Mouse (Mus musculus): Measurements from ENCODE around the gene Gps2. TPM values are rescaled to one million over a fixed set of nuclear protein-coding genes. Genes with fewer than 3 reads are reported as not detected.
"Not testable (repeated sequence)": the region's sequence is repeated elsewhere in the genome, so short reads cannot be mapped to it uniquely, and the experiment has no call there.

Gps2 gene
- polyA plus RNA-seq, 1 experiment from 2014 or later: 90.1 TPM

DNA sequence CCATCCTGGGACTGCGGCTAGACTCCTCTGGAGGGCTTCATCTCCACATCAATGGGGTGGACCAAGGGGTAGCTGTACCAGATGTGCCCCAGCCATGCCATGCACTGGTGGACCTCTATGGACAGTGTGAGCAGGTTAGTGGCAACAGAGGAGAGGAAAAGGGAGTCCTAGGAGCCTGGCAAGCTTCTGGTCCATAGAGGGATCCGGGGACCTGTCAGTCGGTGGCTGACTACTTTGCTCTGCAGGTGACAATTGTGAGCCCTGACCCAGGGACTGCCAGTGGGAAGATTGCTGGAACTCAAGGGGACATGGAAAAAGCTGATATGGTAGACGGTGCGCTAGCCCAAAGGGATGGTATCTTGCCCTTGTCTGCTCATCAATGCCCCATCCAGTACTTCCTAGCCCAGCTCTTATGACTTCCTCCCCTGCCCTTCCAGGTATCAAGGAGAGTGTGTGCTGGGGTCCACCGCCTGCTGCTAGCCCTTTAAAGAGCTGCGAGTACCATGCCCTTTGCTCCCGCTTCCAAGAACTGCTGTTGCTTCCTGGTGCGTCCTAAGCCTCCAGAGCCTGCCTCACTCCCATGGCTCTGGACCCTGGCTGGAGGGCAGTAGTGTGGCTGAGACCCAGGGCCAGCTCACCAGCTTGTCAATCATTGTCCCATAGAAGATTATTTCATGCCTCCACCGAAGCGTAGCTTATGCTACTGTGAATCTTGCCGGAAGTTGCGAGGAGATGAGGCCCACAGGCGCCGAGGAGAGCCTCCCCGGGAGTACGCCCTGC is 2.7 kb upstream of the Gps2 start:
- Histone ChIP-seq H3K9me3 (no peaks in the 10 kb centered on the region), H3K4me3 (no peak overlapping the region), H3K9ac (no peak overlapping the region), H3K27ac (no peak overlapping the region), H3K4me2 (replicated peaks) (no peak overlapping the region), H3K4me1 (peaks cover 22% of the 10 kb centered on the region), H3K36me3 (peaks cover 88% of the 10 kb centered on the region), H3K27me3 (no peaks in the 10 kb centered on the region)
- no peak for ATAC-seq (ENCODE audit: low FRiP score, low read depth)
- 91% methylated on average over 17 of the region's 17 CpGs for WGBS

DNA sequence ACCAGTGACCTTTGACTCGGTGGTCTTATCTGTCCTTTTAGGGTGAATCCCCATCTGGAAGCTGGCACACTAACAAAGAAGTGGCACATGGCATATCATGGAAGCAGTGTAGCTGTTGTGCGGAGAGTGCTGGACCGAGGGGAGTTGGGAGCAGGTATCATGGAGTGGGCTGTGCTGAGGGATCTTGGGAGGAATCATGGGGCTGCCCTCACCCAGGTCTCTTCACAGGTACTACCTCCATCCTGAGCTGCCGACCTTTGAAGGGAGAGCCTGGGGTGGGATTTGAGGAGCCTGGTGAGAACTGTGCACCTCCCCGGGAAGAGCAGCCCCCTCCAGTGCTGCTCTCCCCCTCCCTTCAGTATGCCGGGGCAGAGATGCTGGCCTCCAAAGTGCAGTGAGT is 2.0 kb upstream of the Gps2 start:
- Histone ChIP-seq H3K9me3 (no peaks in the 10 kb centered on the region), H3K36me3 (peaks cover 88% of the 10 kb centered on the region), H3K4me2 (replicated peaks) (no peak overlapping the region), H3K27me3 (no peaks in the 10 kb centered on the region), H3K4me1 (peaks cover 27% of the 10 kb centered on the region), H3K4me3 (no peak overlapping the region), H3K27ac (no peak overlapping the region), H3K9ac (no peak overlapping the region)
- ATAC-seq (ENCODE audit: low FRiP score, low read depth): no peak
- 98% methylated on average over 6 of the region's 6 CpGs for WGBS

DNA sequence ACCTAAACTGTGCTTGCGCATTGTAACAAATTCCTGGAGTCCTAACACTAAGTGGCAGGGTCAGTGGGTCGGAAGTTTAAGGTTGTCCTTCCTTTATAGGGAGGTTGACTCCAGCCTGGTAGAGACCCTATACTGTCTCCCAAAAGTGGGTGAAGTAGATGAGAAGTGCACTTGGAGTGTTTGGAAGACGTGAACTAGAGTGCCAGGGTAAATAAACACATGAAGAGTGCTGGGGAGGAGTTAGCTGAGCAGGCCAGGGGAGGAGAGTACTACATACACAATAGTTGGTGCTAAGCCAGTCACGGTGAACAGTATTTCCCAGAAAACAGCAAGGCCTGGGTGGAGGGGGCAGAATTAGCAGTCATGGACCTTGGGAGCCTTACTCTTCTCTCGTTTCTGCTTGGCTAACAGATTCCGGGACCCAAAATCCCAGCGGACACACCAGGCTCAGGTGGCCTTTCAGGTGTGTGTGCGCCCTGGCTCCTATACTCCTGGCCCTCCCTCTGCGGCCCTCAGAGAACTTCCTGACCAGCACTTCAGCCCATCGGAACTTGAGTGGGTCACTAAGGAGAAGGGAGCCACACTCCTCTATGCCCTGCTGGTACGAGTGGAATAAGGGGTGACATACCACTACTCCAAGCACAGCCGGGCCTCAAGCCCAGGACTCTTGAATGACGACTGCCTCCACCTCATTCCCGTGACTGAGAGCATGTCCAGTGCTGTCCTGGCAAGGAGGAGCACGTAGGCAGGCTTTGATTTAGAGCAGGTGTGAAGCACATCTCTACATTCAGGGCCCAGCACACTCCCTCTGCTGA is 765 bp upstream of the Gps2 start:
- ATAC-seq (ENCODE audit: low FRiP score, low read depth): no peak
- 78% methylated on average over 15 of the region's 15 CpGs for WGBS
- H3K36me3 ChIP-seq: peaks cover 88% of the 10 kb centered on the region
- peaks cover 27% of the 10 kb centered on the region for H3K4me1 ChIP-seq
- H3K27me3 ChIP-seq: no peaks in the 10 kb centered on the region
- peak overlapping the region; percentile 87 for H3K4me3 ChIP-seq
- peak overlapping the region; percentile 92 for H3K9ac ChIP-seq
- peak overlapping the region; percentile 92; the same call in 1 of the 2 replicates for H3K27ac ChIP-seq
- peak overlapping the region; percentile 81 for H3K4me2 ChIP-seq (replicated peaks)
- H3K9me3 ChIP-seq: no peaks in the 10 kb centered on the region

DNA sequence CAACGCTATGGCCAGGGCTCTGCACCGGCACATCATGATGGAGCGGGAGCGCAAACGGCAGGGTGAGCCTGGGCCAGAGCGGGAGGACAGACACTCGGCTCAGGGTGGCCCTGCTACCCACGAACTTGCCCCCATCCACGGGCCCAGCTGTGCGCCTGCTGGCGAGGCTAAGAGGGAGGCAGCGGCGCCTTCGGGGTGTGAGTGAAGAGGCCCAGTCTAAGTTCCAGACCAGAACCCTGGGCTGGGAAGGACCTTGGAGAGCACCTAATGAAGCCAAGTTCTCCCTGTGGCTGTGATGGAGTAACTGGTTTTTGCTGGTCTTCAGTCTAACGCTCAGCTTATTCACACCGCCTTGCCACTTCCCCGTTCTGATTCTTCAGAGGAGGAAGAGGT is 680 bp downstream of the Gps2 start:
- Histone ChIP-seq H3K27me3 (no peaks in the 10 kb centered on the region), H3K4me1 (peaks cover 41% of the 10 kb centered on the region), H3K36me3 (peaks cover 88% of the 10 kb centered on the region), H3K27ac (peak overlapping the region; percentile 92), H3K9me3 (no peaks in the 10 kb centered on the region), H3K9ac (peak overlapping the region; percentile 92), H3K4me2 (replicated peaks) (peak overlapping the region; percentile 81), H3K4me3 (peak overlapping the region; percentile 87)
- under 1% methylated on average over 17 of the region's 17 CpGs for WGBS
- no peak for ATAC-seq (ENCODE audit: low FRiP score, low read depth)

DNA sequence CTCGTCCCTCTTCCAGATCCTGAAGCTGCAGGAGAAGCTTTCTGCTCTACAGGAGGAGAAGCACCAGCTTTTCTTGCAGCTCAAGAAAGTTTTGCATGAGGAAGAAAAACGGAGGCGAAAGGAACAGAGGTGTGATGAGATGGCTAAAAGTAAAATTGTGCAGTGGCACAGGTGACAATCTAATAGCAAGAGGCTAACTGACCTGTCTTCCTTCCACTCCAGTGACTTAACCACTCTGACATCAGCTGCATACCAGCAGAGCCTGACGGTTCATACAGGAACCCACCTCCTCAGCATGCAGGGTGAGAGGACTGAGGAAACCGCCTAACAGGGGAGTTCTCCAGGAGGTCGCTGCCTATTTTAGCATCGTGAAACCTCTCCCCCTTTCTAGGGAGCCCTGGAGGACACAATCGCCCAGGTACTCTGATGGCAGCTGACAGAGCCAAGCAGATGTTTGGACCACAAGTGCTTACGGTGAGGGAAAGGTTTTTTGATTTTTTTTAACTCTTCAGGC is 1.3 kb downstream of the Gps2 start:
- H3K36me3 ChIP-seq: peaks cover 84% of the 10 kb centered on the region

DNA sequence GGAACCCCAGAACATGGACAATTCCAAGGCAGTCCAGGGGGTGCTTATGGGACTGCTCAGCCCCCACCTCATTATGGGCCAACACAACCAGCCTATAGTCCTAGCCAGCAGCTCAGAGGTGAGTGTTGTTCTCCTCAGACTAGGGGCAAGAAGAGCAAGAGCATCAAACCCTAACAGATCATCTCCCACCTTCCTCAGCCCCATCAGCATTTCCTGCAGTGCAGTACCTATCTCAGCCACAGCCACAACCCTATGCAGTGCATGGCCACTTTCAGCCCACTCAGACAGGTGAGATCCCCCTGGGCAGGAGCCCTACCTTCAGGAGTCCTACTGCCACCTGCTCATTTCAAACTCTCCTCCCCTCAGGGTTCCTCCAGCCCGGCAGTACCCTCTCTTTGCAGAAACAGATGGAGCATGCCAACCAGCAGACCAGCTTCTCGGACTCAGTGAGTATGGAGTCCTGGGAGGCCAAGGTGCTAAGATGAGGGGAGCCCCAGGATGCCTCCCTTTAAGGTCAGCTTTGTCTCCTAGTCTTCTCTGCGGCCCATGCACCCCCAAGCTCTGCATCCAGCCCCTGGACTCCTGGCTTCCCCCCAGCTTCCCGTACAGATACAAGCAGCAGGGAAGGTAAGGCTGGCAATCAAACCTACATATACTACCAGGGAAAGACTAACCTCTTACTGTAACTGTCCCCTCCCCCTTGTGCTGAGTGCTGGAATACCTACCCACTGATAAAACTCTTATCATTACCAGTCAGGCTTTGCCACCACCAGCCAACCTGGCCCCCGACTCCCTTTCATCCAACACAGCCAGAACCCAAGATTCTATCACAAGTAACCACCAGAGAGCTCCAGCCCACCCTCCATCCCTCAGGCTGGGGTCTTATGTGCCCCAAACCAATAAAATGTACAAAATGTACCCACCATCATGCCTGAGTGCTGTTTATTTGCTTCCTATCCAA is 2.3 kb downstream of the Gps2 start:
- peaks cover 45% of the 10 kb centered on the region for H3K4me1 ChIP-seq
- WGBS: 76% methylated on average over 5 of the region's 5 CpGs
- H3K4me3 ChIP-seq: peak overlapping the region; percentile 87

More for the DNA sequence above, 1.3 kb downstream of the Gps2 start:
- Histone ChIP-seq H3K27ac (no peak overlapping the region), H3K4me2 (replicated peaks) (peak overlapping the region; percentile 81), H3K4me3 (peak overlapping the region; percentile 87), H3K27me3 (no peaks in the 10 kb centered on the region), H3K9me3 (no peaks in the 10 kb centered on the region), H3K9ac (peak overlapping the region; percentile 92), H3K4me1 (peaks cover 45% of the 10 kb centered on the region)
- 32% methylated on average over 9 of the region's 9 CpGs for whole genome bisulfite sequencing
- ATAC-seq (ENCODE audit: low FRiP score, low read depth): no peak

DNA sequence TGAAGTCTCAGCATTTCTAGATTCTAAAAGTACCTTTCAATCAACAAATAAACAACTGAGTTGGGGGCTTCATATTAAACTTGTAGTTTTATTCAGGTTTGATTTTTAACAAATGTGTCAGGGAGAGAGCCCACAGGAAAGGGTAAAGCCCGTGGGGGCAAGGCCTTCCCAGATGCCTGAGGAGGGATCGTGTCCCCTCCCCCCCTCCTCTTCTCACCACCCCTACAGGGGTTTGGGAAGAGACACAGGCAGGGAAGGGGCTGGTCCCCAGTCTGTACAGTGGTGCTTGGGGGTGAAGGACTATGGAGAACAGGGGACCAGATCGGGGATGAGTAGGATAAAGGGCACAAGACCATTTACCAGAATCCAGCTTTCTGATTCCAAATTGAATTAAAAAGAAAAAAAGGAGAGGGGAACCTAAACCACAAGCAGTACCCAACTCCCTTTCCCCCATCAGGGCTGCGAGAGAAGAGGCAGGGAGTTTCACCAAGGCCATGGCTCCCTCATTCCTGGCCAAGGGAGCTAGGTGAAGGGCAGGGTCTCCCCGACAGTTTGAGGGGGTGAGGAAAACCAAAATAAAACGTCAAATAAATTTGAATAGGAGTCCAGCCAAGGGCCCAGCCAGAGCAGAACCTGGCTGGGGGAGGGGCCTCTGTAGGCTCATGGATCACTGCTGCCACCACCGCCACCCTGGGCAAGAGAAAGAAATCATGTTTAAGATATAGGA is 3.1 kb downstream of the Gps2 start:
- H3K4me2 ChIP-seq (replicated peaks); ATAC-seq (ENCODE audit: low FRiP score, low read depth); H3K27ac ChIP-seq; H3K9me3 ChIP-seq; H3K9ac ChIP-seq; H3K27me3 ChIP-seq; H3K4me3 ChIP-seq: not testable (repeated sequence)
- Histone ChIP-seq H3K4me1 (peaks cover 45% of the 10 kb centered on the region), H3K36me3 (peaks cover 65% of the 10 kb centered on the region)
- WGBS: 59% methylated on average over 7 of the region's 7 CpGs

More for the DNA sequence above, 2.3 kb downstream of the Gps2 start:
- H3K27me3 ChIP-seq: no peaks in the 10 kb centered on the region
- no peaks in the 10 kb centered on the region for H3K9me3 ChIP-seq
- ATAC-seq (ENCODE audit: low FRiP score, low read depth): no peak
- no peak overlapping the region for H3K27ac ChIP-seq
- H3K36me3 ChIP-seq: peaks cover 74% of the 10 kb centered on the region
- peak overlapping the region; percentile 3; the same call in 1 of the 2 replicates for H3K9ac ChIP-seq
- H3K4me2 ChIP-seq (replicated peaks): peak overlapping the region; percentile 81

DNA sequence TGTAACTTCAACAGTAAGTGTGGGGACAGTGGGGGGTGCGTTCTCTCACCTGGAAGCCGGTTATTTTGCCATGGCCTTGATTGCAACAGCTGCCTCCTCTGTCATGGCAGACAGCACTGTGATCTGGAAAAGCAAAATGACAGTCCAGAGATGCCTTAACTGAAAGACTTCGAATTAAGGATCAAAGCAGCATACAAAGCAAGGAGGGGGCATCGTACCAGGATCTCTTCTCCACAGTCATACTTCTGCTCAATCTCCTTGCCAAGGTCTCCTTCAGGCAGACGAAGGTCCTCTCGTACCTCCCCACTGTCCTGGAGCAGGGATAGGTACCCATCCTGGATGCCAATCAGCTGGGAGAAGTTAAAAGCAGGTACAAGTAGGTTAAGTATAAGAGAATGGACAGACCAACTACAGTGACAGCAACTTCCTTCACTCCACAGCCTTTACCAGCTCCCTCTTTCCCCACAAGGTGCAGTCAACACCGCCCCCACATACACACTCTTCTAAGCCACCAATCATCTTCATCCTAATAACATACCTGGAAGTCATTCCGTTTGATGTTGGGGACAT is 3.8 kb downstream of the Gps2 start:
- Histone ChIP-seq H3K9ac (no peak overlapping the region), H3K9me3 (no peaks in the 10 kb centered on the region), H3K36me3 (peaks cover 59% of the 10 kb centered on the region), H3K4me1 (peaks cover 48% of the 10 kb centered on the region), H3K4me3 (no peak overlapping the region), H3K27ac (no peak overlapping the region), H3K27me3 (no peaks in the 10 kb centered on the region), H3K4me2 (replicated peaks) (no peak overlapping the region)
- no peak for ATAC-seq (ENCODE audit: low FRiP score, low read depth)
- WGBS: 84% methylated on average over 8 of the region's 8 CpGs

DNA sequence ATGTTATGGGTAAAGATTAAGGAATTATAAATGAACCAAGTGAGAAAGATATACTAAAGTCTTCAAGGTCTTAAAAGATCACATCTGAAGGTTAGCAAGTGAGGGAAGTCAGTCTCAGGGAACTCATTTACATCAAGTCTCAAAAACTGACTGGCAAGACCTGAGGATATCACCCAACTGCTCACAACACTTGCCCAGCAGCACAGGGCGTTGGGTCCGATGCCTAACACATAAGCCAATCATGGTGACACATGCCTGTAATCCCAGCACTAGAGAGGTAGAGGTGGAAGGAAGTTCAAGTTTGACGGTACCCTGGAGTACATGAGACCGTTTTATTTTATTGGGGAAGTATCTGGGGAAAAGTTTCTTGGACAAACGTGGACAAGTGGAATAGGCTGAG is 4.4 kb downstream of the Gps2 start:
- Histone ChIP-seq H3K4me3 (no peak overlapping the region), H3K4me2 (replicated peaks) (no peak overlapping the region), H3K9ac (no peak overlapping the region), H3K27ac (no peak overlapping the region), H3K9me3 (no peaks in the 10 kb centered on the region), H3K27me3 (no peaks in the 10 kb centered on the region), H3K4me1 (peaks cover 51% of the 10 kb centered on the region), H3K36me3 (peaks cover 52% of the 10 kb centered on the region)
- WGBS: 78% methylated on average over 5 of the region's 5 CpGs
- ATAC-seq (ENCODE audit: low FRiP score, low read depth): no peak

DNA sequence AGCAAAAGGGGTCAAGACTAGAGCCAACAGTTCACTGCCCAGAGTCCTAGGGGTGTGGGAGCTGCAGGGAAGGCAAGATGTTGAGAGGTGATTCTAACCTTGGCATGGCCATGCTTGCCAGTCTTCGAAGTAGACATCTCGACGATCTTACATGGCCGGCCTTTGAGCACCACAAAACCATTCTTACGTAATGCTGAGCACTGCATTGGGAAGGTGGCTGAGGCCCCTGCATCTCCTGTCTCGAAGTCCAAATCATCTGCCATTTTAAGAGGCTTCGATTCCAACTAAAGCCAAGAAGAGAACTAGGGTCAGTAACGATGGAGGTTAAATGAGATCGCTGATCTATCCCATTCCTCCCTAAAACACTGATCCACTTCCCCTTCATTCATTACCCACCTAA is 5.4 kb downstream of the Gps2 start:
- H3K4me3 ChIP-seq: peak overlapping the region; percentile 90
- H3K4me1 ChIP-seq: peaks cover 46% of the 10 kb centered on the region
- 81% methylated on average over 9 of the region's 9 CpGs for WGBS
- no peaks in the 10 kb centered on the region for H3K27me3 ChIP-seq
- peak overlapping the region; percentile 88 for H3K4me2 ChIP-seq (replicated peaks)
- H3K36me3 ChIP-seq: peaks cover 49% of the 10 kb centered on the region
- no peak for ATAC-seq (ENCODE audit: low FRiP score, low read depth)
- H3K27ac ChIP-seq: peak overlapping the region; percentile 90
- peak overlapping the region; percentile 96; the same call in 1 of the 2 replicates for H3K9ac ChIP-seq
- no peaks in the 10 kb centered on the region for H3K9me3 ChIP-seq

Data from limb, embryonic 13.5 days (tissue).